Mouse (Mus musculus) A20 (cell line): ENCODE measurements at regions not wholly inside any gene's neighbourhood (a gene's known extent, or its start where the extent isn't known, plus 50 kb on each side); places are given as distances from the start of the nearest gene placed in this dataset.
A peak's percentile ranks its signal among the peaks of the same experiment; 100 is the strongest.
"Not testable (repeated sequence)": the region's sequence is repeated elsewhere in the genome, so short reads cannot be mapped to it uniquely, and the experiment has no call there.

Experiments
- DNase-seq: peaks from one replicate; pipeline ENCODE4 v3.0.0-alpha.2; 2011; ENCODE audit warnings: low read depth, low spot score

DNA sequence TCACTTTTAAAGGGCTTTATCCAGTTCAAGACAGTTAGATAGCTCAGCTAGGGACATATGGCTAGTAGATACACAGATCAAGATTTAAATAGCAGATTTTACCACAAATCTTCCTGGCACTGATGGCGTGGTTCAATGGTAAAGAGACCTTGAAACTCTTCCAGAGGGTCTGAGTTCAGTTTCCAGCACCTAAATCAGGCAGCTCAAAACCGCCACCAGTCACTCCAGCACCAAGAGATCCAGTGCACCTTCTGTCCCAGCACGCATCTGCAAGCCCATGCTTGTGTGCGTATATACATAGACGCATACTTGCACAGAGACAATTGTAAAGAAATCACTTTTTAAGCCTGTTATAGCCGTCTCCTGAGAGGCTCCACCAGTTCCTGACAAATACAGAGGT lies 454.0 kb upstream of the Jmjd1c start:
- DNase-seq, result no peak

DNA sequence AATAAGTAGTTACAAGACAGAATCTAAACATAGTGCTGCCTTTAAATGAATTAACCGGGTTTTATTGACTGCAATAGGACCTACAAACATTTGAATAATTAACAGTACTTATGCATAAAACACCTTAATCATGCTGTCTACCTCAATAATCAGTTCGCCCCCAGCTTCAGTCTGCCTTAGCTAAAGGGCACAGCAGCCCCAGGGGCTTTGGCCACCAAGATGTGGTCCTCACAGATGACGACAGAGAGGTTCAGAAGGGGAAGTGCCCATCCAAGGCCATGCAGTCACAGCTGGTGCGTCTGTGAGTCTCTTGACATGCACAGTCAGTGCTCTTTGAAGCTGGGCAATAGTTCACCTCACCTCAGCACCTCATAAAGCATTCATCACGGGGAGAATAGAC lies 452.8 kb upstream of the Jmjd1c start:
- no peak for DNase-seq

DNA sequence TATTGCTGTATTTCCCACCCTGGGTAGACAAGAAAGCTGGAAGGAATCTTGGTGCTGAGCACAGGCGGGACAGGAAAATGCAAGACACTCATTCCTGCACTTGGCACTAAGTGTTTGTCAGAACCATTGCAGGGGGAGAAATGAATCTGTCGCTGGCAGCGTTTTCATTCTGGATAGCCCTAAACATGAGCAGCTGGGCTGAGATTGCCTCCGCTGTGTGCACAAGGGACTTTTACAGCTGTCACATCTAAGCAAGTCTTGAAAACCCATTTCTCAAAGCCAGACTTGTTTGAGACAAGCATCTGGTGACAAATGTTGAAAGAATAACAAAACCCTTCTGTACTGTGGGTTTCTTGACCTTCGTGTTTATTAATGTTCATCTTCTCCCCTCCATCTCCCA lies 438.4 kb upstream of the Jmjd1c start:
- DNase-seq, result no peak

DNA sequence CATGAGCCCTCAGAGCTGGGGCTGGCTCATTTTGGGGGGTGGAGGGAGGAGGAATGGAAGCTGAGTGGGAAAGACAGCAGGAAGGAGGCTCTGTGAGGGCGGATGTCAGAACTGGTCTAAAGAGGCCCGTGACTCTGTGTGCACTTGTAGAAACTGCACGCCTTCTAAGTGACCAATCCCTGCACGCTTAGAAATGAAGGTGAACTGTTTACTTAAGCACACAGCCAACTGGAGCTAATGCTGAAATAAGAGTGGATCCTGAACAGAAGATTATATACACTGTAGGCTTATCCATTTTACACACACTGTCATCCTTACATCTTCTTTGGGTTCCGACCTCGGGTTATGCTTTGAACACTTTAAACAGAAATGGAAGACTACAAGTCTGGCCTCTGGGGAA lies 412.8 kb upstream of the Jmjd1c start:
- no peak for DNase-seq

DNA sequence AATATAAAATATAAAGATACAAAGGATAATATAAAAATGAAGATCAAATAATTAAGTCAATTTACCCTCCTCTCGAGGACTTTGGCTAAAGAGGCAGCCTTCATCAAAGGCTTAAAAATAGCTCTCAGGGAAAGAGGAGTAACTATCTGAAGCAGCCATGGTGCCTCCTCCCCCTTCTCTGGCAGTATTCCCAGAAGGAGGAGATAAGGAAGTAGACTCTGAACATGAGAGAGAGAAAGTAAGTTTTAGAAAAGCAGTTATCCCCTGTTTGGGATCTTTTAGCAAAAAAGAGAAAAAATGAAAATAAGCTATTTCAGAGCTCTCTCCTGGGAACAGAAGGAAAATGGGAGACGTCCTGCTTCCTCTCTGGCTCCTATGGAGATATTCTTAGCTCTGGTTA lies 406.7 kb upstream of the Jmjd1c start:
- not testable (repeated sequence) for DNase-seq

DNA sequence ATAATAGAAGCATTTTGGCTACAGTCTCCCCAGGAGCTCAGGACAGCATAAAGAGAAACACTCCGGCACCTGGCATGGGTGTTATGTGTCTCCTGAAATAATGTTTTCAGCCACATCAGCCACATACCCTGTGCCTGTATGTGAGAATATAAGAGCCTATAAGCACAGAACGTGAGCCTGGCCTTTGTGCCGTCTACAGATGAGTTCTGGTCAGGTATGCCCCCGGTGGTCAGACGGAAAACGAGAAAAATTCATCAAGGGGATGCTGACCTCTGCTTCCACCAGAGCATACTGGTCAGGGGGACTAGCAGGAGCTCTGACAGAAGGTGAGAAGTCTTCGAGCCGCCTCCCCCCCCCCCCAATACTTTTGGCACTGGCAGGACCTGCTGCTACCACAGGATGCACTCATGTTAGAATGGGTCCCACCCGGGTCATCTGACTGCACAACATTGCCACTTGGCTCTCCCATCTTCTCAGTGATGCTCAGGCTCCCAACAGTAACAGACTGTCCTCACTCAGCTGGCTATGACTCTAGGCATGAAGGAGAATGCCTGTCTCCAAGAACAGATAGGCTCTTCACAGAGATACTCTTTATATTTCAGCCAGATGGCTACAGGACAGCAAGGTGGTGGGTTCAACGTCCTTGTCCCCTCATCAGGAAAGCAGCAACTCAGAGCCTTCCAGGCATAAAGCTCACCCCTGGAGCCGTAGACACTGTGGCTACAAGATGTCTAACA lies 401.2 kb upstream of the Jmjd1c start:
- DNase-seq, result no peak

DNA sequence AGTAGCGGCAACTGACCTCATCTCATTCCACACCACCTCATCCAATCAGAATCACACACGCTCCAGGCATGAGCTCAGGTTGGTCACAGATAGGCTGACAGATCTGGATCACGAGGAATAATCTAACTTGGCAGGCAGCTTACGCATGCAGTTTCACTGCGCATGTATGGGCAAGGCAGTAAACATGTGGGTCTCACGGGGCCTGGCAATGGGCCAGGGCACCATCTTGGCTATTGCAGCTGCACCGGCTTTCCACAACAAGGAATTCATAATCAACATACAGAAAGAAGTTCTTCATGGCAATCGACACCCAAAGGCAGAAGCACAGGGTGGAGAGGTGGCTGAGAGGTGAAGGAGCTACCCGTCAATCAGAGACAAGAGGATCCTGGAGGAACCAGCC lies 381.0 kb upstream of the Jmjd1c start:
- DNase-seq, result not testable (repeated sequence)

DNA sequence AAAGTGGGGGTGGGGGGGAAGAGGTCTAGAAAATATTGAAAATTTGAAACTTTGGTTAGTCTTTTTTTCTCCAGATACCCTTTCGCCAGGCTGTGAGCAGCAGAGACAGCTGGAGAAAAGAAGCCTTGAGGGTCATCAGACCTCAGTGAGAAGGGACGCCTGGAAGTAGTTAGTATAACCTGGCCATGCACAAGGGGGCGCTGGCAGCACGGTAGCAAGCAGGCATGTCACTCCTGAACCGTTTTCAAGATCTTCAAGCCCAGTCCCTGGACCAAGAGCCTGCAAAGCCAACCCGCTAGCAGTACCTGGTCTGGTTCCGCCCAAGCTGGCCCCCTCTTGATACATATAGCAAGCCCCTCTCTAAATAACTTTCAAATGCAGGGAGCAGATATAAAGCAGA lies 378.0 kb upstream of the Jmjd1c start:
- DNase-seq, result peak; percentile 16

DNA sequence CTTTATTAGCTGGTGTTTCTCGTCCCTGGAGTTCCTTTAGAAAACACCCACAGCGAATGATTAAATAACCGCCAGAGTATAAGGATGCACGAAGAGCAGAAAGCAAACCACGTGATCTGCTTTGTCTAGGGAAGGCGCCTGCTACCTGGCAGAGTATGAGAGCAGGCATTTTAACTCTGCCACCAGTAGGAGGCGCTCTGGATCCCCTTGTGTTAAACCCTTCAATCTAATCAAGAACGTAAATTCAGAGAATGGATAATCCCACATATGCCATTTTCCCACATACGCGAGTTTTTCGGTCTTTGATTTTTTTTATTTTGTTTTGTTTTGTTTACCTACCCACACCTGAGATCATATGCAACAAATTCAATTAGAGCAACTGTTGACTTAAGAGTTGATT lies 376.1 kb upstream of the Jmjd1c start:
- peak; percentile 5 for DNase-seq

DNA sequence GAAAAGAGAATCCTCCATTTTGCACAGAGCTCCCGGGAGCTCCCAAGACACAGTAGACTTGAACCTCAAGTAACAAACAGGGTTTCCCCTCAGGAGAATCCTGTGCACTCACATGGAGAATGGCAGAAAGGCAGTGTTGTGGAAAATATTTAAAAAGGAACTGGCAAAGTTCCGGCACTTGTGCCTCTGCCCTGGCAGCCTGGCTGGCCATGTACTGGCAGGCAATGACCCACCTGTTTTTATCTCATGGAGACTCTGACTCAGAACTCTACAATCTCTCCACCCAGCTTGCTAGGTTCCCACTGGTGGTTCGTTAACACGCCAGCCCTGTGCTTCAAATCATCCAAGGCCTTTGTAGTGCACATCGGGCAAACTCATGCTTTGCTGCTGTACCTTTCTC lies 362.3 kb upstream of the Jmjd1c start:
- DNase-seq, result no peak

DNA sequence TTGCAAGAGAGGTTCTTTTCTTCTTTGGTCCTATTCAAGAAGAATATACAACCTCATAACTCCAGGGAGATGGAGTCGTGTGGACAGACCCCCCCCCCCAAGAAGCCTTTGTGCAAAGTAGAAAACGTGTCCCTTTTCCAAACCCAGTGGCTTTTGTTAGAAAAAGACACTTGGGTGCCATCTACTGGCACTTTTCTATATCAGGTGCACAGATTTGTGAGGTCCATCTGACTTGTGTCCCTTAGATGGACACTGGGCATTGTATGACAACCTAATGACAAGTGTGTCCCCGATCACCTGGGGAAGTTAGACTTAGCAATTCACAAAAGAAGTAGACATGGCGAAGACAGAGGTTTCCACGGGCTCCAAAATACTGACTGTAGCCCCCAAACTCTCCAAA lies 361.1 kb upstream of the Jmjd1c start:
- no peak for DNase-seq

DNA sequence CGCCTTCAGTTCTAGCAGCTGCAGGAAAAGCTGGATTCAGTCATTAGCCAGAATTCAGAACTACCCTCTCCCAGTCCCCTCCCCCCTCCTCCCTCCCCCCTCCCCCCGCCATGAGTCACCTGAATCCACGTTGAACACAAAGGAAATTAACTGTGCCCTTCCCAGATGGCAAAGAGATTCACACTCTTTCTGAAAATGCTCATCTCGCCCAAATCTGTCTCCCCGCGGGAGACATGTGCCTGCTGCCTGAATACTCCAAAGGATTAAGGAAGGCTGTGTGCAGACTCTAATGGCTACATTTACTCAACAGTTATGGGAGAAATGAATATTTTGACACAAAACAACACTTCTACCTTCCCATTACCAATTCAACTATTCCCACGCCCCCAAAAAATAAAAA lies 356.9 kb upstream of the Jmjd1c start:
- DNase-seq, result no peak

DNA sequence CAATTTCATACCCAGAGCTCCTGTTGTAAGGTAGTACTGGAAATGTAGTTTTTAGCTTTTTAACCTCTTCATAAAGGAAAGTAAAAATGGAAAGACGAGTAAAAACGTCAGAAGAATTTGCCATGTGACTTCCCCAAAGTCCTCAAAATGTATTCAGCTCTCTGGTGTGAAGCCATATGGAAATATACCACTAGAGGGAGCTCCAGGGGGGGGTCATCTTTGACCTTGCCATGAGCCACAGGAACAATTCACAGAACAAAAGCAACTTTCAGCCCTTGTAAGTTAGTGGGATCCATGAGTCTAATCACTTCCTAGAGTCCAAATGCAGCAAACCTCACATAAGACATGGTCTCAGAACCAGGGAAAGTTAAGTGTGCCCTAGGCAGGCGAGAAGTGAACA lies 354.1 kb upstream of the Jmjd1c start:
- DNase-seq, result peak; percentile 58

DNA sequence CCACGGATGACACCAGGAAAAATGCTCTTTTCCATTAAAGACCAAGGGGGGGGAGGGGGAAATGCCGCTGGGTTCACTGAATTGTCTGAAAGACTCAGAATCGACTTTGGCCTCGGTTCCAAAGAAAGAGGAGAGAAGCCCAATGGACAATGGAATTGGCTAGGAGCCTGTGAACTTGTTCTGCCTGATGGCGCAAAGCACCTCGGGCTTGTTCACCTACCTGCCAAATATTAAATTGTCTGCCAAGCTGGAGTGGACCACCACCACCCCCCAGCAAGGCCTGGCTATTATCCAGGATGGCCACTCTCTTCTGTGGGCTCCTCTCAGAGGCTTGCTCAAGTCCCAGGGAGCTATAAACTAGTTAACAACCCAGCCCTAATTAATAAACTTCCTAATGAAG lies 352.7 kb upstream of the Jmjd1c start:
- DNase-seq, result no peak

DNA sequence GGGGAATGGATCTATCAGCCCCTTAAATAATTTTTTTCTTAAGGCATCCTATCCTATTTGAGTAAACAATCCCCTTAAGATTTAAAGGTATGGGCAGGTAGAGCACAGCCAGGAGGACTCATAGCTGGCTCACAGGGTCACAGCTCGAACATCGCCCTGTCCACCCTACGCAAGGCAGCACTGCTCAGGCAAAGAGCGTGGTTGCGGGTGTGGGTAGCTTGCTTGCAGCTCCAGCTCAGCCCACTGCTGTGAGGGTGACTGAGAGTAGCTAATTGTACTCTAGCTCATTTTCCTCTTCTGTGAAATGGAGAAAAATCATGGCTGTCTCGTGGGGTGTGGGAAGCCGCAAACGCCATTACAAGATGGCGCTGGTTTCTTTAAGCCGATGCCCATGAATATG lies 350.1 kb upstream of the Jmjd1c start:
- no peak for DNase-seq

DNA sequence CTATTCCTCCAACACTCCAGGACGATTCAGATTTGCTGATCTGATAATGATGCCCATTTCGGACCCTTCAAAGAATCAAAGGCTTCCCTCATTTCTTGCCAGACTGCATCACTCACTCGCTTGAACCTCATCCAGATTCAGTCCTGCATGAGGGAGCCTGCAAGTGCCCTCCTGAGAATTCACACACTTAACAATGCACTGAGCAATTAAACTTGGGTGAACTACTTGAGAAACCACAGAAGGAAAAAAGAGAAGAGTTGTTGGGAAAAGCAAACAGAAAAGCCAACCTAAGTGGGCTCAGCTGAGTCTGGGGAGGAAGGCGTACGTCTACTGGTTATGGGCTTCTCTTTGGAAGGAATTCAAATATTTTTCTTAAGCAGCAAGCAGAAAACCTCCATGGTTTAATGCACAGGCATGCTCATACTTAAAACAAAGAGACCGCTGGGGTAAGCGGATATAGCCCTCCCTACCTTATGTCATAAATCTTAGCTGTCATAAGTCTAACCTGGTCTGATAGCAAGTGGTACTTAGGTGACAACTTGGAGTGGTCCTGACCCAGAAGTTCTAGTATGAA lies 343.6 kb upstream of the Jmjd1c start:
- no peak for DNase-seq

DNA sequence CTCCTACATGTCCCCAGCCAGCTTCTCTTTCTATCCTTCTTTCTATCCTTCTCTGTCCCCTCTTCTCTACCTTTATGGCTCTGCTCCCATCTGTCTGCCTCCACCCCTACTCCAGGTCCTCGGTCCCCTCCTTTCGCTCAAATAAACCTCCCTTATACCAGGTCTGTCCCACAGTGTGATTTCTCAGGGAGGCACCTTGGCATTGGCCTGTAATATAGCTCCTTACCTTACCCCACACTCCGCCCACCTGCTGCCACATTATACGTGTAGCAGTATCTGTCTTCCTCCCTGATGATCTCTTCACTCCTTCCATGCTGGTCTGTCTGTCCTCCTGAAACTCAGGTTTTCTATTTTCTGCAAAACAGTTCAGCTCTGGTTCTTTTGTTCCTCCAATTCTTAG lies 339.1 kb upstream of the Jmjd1c start:
- no peak for DNase-seq

DNA sequence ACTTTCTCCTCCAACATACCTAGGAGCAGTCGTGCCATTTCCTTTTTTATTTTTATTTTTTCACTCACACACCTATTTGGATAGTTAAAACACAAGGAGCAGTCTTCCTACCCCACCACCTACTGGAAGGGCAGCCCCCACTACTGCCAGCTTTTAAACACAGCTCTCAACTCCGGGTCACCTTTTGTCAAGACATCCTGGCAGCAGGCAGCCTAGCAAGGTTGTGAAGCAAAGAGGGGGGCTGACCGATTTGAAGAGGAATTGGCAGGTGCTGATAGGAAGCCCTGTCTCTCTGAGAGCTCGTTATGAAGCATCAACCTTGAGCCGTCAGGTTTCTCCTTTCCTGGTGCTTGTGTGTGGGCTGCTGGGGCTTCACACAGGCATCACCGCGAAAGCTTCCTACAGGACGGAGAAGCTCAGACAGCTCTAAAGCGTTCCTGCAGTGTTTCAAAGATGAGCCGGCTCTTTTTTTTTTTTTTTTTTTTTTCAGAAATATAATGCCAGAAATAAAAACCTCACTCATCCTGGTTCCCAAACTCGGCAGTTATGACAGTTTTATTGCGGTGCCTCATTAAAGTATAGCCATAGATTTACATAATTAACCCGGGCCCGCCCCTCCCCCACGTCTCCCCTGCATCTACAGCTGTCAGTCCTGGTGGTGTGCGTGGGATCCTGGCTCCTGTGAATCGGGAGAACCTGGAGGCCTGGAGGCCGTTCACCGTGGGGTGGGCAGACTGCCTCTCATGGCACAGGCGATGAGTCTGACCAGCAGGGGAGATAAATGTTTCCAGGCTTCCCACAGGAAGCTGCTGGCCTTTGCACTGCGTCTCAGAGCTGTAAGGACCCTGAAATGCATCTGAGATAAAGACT lies 325.5 kb upstream of the Jmjd1c start:
- DNase-seq, result no peak

DNA sequence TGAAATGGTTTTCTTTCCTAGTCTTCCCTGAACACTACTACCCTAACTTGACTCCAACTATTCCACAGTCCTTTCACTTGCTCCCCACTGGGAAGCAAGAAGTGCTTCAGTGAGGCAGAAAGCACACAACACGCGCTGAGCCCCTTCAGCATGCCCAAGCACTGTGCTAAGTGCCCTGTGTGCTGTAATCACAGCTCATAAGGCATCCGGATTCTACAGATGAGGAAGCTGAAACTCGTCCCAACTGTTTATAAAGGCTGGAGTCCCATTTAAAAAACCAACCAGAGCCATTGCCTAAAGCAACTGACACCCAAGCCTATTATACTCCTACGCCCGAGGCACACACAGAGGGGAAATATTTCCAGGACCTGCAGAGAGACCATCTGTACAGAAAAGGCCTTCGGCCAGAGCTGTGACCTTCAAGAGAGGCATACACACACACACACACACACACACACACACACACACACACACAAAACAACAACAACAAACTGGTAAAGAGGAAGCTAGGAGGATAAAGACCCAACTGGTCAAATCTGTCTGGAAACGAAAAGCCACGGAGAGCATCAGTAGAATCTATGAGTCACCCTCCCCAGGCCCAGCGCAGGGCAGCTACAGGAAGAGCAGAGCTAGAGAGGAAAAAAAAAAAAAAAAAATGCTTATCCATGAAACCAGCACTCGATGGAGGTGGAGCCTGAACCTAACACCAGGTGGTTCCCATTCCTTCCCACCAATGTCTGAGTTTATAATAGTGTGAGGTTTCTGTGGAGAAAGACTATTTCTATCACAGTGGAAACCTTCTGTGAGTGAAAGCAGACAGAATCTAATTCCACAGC lies 315.4 kb upstream of the Jmjd1c start:
- no peak for DNase-seq

DNA sequence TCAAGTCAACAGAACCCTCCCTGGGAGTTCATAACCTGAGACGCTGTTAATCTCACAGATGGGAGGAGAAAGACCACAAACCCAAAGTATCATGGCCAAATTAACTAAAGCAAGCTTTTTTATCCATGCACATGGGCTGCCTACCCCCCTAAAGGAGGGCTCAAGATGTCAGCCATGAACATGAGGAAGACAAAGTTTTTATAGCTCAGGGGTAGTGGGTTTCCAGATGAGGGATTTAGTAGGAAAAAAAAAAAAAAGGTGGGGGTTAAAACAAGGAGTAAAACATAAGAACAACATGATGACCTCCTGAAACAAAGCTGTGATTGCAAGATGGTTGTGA lies 314.8 kb upstream of the Jmjd1c start:
- DNase-seq, result no peak

DNA sequence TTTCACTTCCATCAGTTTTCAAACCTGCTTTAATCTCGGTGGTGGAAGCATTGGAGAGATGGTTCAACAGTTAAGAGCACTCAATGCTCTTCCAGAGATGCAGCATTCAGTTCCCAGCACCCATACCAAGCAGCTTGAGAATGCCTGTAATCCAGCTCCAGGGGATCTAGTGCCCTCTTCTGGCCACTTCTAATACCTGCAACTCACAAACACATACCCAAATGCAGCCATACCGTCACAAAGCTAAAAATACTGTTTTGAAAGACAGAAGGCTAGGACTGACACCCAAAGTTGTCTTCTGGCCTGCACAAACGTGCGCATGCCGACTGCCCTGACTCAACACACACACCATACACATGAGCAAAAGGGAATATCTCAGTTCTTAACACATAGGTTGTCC lies 313.9 kb upstream of the Jmjd1c start:
- peak; percentile 30 for DNase-seq

DNA sequence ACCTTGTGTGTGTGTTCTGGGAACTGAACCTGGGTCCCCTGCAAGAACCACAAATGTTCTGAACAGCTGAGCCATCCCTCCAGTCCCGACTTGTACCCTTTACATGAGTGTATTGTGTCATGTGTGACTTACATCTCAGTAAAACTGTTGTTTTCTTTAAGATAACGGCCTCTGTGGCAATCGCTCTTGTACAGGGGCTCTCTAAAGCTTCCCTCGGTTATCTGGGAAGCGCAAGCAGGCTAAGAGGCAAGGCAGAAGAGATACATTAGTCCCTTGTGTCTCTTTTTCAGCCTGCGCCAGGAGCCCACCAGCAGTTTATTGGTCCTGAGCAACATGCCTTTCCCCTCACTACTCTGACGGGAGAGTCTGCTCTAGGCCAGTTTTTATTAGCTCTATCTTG lies 308.1 kb upstream of the Jmjd1c start:
- no peak for DNase-seq
